Mouse (Mus musculus) CH12.LX (cell line): ENCODE measurements around the gene Prkg1.

ENCODE experiments used
- CTCF ChIP-seq, 2 experiments: IDR thresholded peaks in 1 of 2; conservative IDR thresholded peaks in 1 of 2; 2 replicates each; pipeline ENCODE4 v1.5.1; 2011 to 2012; ENCODE audit warnings: low read depth in 2 of 2, low read length in 2 of 2, improper control_type of control experiment in 1 of 2, inconsistent platforms in 1 of 2, mild to moderate bottlenecking in 1 of 2, moderate library complexity in 1 of 2
- EP300 ChIP-seq: IDR thresholded peaks from 2 replicates; pipeline ENCODE4 v1.6.1; 2011; ENCODE audit warnings: low read length, improper control_type of control experiment
- MAFK ChIP-seq: IDR thresholded peaks from 2 replicates; pipeline ENCODE4 v1.6.1; 2011; ENCODE audit warnings: low read length, improper control_type of control experiment; ENCODE audit not compliant: insufficient replicate concordance
- MAX ChIP-seq: IDR thresholded peaks from 2 replicates; pipeline ENCODE4 v1.6.1; 2011; ENCODE audit warnings: low read length, improper control_type of control experiment
- MXI1 ChIP-seq: IDR thresholded peaks from 2 replicates; pipeline ENCODE4 v1.6.1; 2011; ENCODE audit warnings: mild to moderate bottlenecking, low read depth, low read length, improper control_type of control experiment
- POLR2A ChIP-seq: IDR thresholded peaks from 2 replicates; pipeline ENCODE4 v1.6.1; 2011; ENCODE audit warnings: low read depth, mild to moderate bottlenecking, improper control_type of control experiment, low read length

DNA sequence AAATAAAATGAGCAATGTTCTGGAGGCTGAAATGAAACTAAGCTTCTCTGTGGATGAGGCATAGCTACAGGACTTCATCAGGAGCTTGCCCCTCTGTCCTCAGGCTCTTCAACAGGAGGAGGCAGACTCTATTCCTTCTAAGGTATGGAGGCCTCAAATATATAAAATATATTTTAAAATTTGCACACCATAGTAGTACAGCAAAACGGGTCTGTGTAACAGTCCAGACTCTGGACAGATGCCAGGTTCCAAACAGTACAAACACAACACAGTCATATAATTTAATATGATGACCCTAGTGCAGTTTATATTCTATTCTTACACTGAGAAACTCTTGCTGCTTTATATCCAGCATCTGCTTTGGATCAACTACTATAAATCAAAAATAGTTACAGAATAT, 423.9 kb downstream of the Prkg1 start:
- TF ChIP-seq CTCF (conservative IDR thresholded peaks at IDR 0.05 in 1 of 2, IDR thresholded peaks at IDR 0.05 in 1 of 2; ENCODE audit: low read depth in 2 of 2, low read length in 2 of 2) (no peak), MAFK (no peak), MXI1 (no peak), MAX (no peak), EP300 (no peak), POLR2A (no peak)
